Mouse (Mus musculus): ENCODE measurements around the gene Gm5039.
"Not testable (repeated sequence)": the region's sequence is repeated elsewhere in the genome, so short reads cannot be mapped to it uniquely, and the experiment has no call there.

Gene Gm5039

GRCm38 (mm10) chr12:88323926-88324325 lies at the start of gene Gm5039:
TSS of gene Gm5039 (minus strand) at chr12:88324026.
- not testable (repeated sequence) for DNase-seq (ENCODE audit: low spot score in 2 of 2)

GRCm38 (mm10) chr12:88372018-88372417 lies 48.2 kb upstream of the Gm5039 start:
- DNase-seq (ENCODE audit: low spot score in 2 of 2) = no peak

- not testable (repeated sequence) for DNase-seq (ENCODE audit: low spot score in 2 of 2)
These were observed 46.5 kb upstream of the Gm5039 start for GRCm38 (mm10) chr12:88370321-88370720.

- not testable (repeated sequence) for DNase-seq (ENCODE audit: low spot score in 2 of 2)
These were observed 45.9 kb upstream of the Gm5039 start for GRCm38 (mm10) chr12:88369690-88370089.

- peak in 1 of 2 experiments; percentile 19 for DNase-seq (ENCODE audit: low spot score in 2 of 2)
These were observed 44.8 kb upstream of the Gm5039 start for GRCm38 (mm10) chr12:88368618-88369017.

GRCm38 (mm10) chr12:88367673-88368072 lies 43.8 kb upstream of the Gm5039 start:
- no peak for DNase-seq (ENCODE audit: low spot score in 2 of 2)

- DNase-seq (ENCODE audit: low spot score in 2 of 2) = peak in 1 of 2 experiments; percentile 13
These were observed 37.3 kb upstream of the Gm5039 start for GRCm38 (mm10) chr12:88361120-88361445.

GRCm38 (mm10) chr12:88360441-88361119 lies 36.8 kb upstream of the Gm5039 start, which contains the start of gene Adck1:
TSS of gene Adck1 (plus strand) at chr12:88360554.
- DNase-seq (ENCODE audit: low spot score in 2 of 2) = peak; percentile 90 to 97

- no peak for DNase-seq (ENCODE audit: low spot score in 2 of 2)
These were observed 30.4 kb upstream of the Gm5039 start for GRCm38 (mm10) chr12:88354182-88354702.

- DNase-seq (ENCODE audit: low spot score in 2 of 2) = not testable (repeated sequence)
These were observed 17.5 kb upstream of the Gm5039 start for GRCm38 (mm10) chr12:88341286-88341685.

- DNase-seq (ENCODE audit: low spot score in 2 of 2) = not testable (repeated sequence)
These were observed 13.0 kb upstream of the Gm5039 start for GRCm38 (mm10) chr12:88336662-88337413.

- no peak for DNase-seq (ENCODE audit: low spot score in 2 of 2)
These were observed 9.3 kb downstream of the Gm5039 start for GRCm38 (mm10) chr12:88314556-88314955.

GRCm38 (mm10) chr12:88297171-88297570 lies 26.7 kb downstream of the Gm5039 start:
- not testable (repeated sequence) for DNase-seq (ENCODE audit: low spot score in 2 of 2)

GRCm38 (mm10) chr12:88293082-88293481 lies 30.7 kb downstream of the Gm5039 start:
- DNase-seq (ENCODE audit: low spot score in 2 of 2) = not testable (repeated sequence)

- DNase-seq (ENCODE audit: low spot score in 2 of 2) = not testable (repeated sequence)
These were observed 38.6 kb downstream of the Gm5039 start for GRCm38 (mm10) chr12:88285224-88285623.

GRCm38 (mm10) chr12:88274400-88274799 lies 49.4 kb downstream of the Gm5039 start, which contains the start of gene Gm5662:
TSS of gene Gm5662 (minus strand) at chr12:88274500.
- not testable (repeated sequence) for DNase-seq (ENCODE audit: low spot score in 2 of 2)

Data from frontal cortex, postnatal 36 days (tissue).